1 mouse cellular context compared by ENCODE assay signal in the genomic region with DNA sequence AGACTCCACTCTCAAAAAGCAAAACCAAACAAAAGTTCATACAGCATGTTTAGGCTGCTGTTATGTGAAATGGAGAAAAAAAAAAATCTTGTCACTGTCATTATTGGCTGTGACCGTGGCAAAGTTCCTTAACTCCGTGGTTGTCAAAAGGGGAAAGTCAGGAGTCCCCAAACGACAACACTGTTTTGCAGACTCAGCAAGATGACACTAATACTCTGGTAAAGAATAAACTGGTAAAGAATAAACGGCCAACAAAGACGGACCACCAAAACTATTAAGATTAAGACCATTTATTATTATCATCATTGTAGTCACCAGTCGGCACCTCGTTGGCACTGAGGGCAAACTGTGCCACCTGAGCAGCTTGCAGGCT.
TF ChIP-seq lines count a peak whose summit lies in the region.

No protein-coding gene starts in this region.

TF ChIP-seq in MEL, 35 proteins besides CTCF, POLR2A, EP300 and RAD21 (continued from another document):
- TF ChIP-seq RCOR1 (IDR thresholded peaks at IDR 0.05; ENCODE audit: low read depth, low read length), result no peak
